Mouse (Mus musculus): ENCODE data around the gene Ccdc83. TPM values are rescaled to one million over a fixed set of nuclear protein-coding genes. Genes with fewer than 3 reads are reported as not detected.
"Not testable (repeated sequence)": the region's sequence is repeated elsewhere in the genome, so short reads cannot be mapped to it uniquely, and the experiment has no call there.

Gene Ccdc83
- polyA plus RNA-seq, 1 experiment from 2014 or later, result not detected

GRCm38 (mm10) chr7:90243643-90244042 is 21.9 kb downstream of the Ccdc83 start:
- H3K36me3 ChIP-seq, result no peaks in the 10 kb centered on the region
- 67% methylated on average over 5 of the region's 5 CpGs for WGBS
- no peaks in the 10 kb centered on the region for H3K4me1 ChIP-seq (replicated peaks)
- no peak overlapping the region for H3K4me3 ChIP-seq (replicated peaks)
- no peak overlapping the region for H3K27ac ChIP-seq
- no peaks in the 10 kb centered on the region for H3K27me3 ChIP-seq (replicated peaks)
- H3K4me2 ChIP-seq (replicated peaks), result no peak overlapping the region
- no peak overlapping the region for H3K9ac ChIP-seq
- no peaks in the 10 kb centered on the region for H3K9me3 ChIP-seq
- ATAC-seq, result no peak

GRCm38 (mm10) chr7:90243151-90243550 is 22.4 kb downstream of the Ccdc83 start:
- Histone ChIP-seq H3K4me3 (replicated peaks) (no peak overlapping the region), H3K27ac (no peak overlapping the region), H3K9me3 (no peaks in the 10 kb centered on the region), H3K27me3 (replicated peaks) (no peaks in the 10 kb centered on the region), H3K4me2 (replicated peaks) (no peak overlapping the region), H3K36me3 (no peaks in the 10 kb centered on the region), H3K9ac (no peak overlapping the region), H3K4me1 (replicated peaks) (no peaks in the 10 kb centered on the region)
- 81% methylated on average over 6 of the region's 6 CpGs for WGBS
- no peak for ATAC-seq

GRCm38 (mm10) chr7:90236289-90236905 is 29.2 kb downstream of the Ccdc83 start:
- Histone ChIP-seq H3K9ac (no peak overlapping the region), H3K4me2 (replicated peaks) (no peak overlapping the region), H3K27ac (no peak overlapping the region), H3K9me3 (no peaks in the 10 kb centered on the region), H3K27me3 (replicated peaks) (no peaks in the 10 kb centered on the region), H3K4me1 (replicated peaks) (no peaks in the 10 kb centered on the region), H3K4me3 (replicated peaks) (no peak overlapping the region), H3K36me3 (no peaks in the 10 kb centered on the region)
- 64% methylated on average over 4 of the region's 4 CpGs for WGBS
- ATAC-seq, result no peak

GRCm38 (mm10) chr7:90233921-90234320 is 31.7 kb downstream of the Ccdc83 start:
- Histone ChIP-seq H3K4me1 (replicated peaks) (no peaks in the 10 kb centered on the region), H3K4me3 (replicated peaks) (no peak overlapping the region), H3K4me2 (replicated peaks) (no peak overlapping the region), H3K27me3 (replicated peaks) (no peaks in the 10 kb centered on the region), H3K27ac (no peak overlapping the region), H3K36me3 (no peaks in the 10 kb centered on the region), H3K9me3 (no peaks in the 10 kb centered on the region), H3K9ac (no peak overlapping the region)
- ATAC-seq, result no peak
- WGBS, result 60% methylated on average over 4 of the region's 4 CpGs

GRCm38 (mm10) chr7:90231431-90231830 is 34.1 kb downstream of the Ccdc83 start:
- no peaks in the 10 kb centered on the region for H3K27me3 ChIP-seq (replicated peaks)
- H3K4me1 ChIP-seq (replicated peaks), result no peaks in the 10 kb centered on the region
- no peak overlapping the region for H3K9ac ChIP-seq
- 68% methylated on average over 9 of the region's 9 CpGs for WGBS
- no peaks in the 10 kb centered on the region for H3K36me3 ChIP-seq
- H3K9me3 ChIP-seq, result no peaks in the 10 kb centered on the region
- no peak overlapping the region for H3K4me2 ChIP-seq (replicated peaks)
- H3K27ac ChIP-seq, result no peak overlapping the region
- no peak for ATAC-seq
- H3K4me3 ChIP-seq (replicated peaks), result no peak overlapping the region

GRCm38 (mm10) chr7:90228884-90229283 is 36.7 kb downstream of the Ccdc83 start:
- not testable (repeated sequence) for H3K4me1 ChIP-seq (replicated peaks)

GRCm38 (mm10) chr7:90228075-90228474 is 37.5 kb downstream of the Ccdc83 start:
- no peak overlapping the region for H3K9ac ChIP-seq
- no peak for ATAC-seq
- H3K36me3 ChIP-seq, result no peaks in the 10 kb centered on the region
- no peak overlapping the region for H3K4me3 ChIP-seq (replicated peaks)
- 92% methylated on average over 4 of the region's 4 CpGs for WGBS
- H3K4me2 ChIP-seq (replicated peaks), result no peak overlapping the region
- no peak overlapping the region for H3K27ac ChIP-seq
- no peaks in the 10 kb centered on the region for H3K4me1 ChIP-seq (replicated peaks)
- no peaks in the 10 kb centered on the region for H3K27me3 ChIP-seq (replicated peaks)
- H3K9me3 ChIP-seq, result no peaks in the 10 kb centered on the region

More at GRCm38 (mm10) chr7:90228884-90229283, 36.7 kb downstream of the Ccdc83 start:
- H3K9ac ChIP-seq; H3K9me3 ChIP-seq; H3K27me3 ChIP-seq (replicated peaks); ATAC-seq; H3K4me3 ChIP-seq (replicated peaks); H3K4me2 ChIP-seq (replicated peaks); H3K27ac ChIP-seq; H3K36me3 ChIP-seq: not testable (repeated sequence)

GRCm38 (mm10) chr7:90221487-90221886 is 44.1 kb downstream of the Ccdc83 start:
- H3K4me1 ChIP-seq (replicated peaks), result no peaks in the 10 kb centered on the region
- H3K27me3 ChIP-seq (replicated peaks), result no peaks in the 10 kb centered on the region
- no peak overlapping the region for H3K4me3 ChIP-seq (replicated peaks)
- H3K27ac ChIP-seq, result no peak overlapping the region
- H3K9ac ChIP-seq, result no peak overlapping the region
- H3K36me3 ChIP-seq, result no peaks in the 10 kb centered on the region
- no peak for ATAC-seq
- no peaks in the 10 kb centered on the region for H3K9me3 ChIP-seq
- 83% methylated on average over 2 of the region's 2 CpGs for WGBS
- no peak overlapping the region for H3K4me2 ChIP-seq (replicated peaks)

- Histone ChIP-seq H3K9me3 (no peaks in the 10 kb centered on the region), H3K9ac (no peak overlapping the region), H3K36me3 (no peaks in the 10 kb centered on the region), H3K4me1 (replicated peaks) (no peaks in the 10 kb centered on the region), H3K27ac (no peak overlapping the region), H3K27me3 (replicated peaks) (no peaks in the 10 kb centered on the region), H3K4me2 (replicated peaks) (no peak overlapping the region), H3K4me3 (replicated peaks) (no peak overlapping the region)
- WGBS, result 62% methylated on average over 5 of the region's 5 CpGs
- ATAC-seq, result no peak
These were observed 47.5 kb downstream of the Ccdc83 start for GRCm38 (mm10) chr7:90218122-90218521.

- no peaks in the 10 kb centered on the region for H3K9me3 ChIP-seq
- 66% methylated on average over 8 of the region's 8 CpGs for WGBS
- no peaks in the 10 kb centered on the region for H3K36me3 ChIP-seq
- H3K4me3 ChIP-seq (replicated peaks), result no peak overlapping the region
- no peaks in the 10 kb centered on the region for H3K27me3 ChIP-seq (replicated peaks)
- H3K4me2 ChIP-seq (replicated peaks), result no peak overlapping the region
- no peaks in the 10 kb centered on the region for H3K4me1 ChIP-seq (replicated peaks)
- no peak overlapping the region for H3K27ac ChIP-seq
- no peak for ATAC-seq
- H3K9ac ChIP-seq, result no peak overlapping the region
These were observed 49.1 kb downstream of the Ccdc83 start for GRCm38 (mm10) chr7:90216511-90216910.

GRCm38 (mm10) chr7:90210947-90211346 is 54.6 kb downstream of the Ccdc83 start:
- Histone ChIP-seq H3K4me3 (replicated peaks) (no peak overlapping the region), H3K9me3 (no peaks in the 10 kb centered on the region), H3K4me1 (replicated peaks) (no peaks in the 10 kb centered on the region), H3K4me2 (replicated peaks) (no peak overlapping the region), H3K9ac (no peak overlapping the region), H3K27ac (no peak overlapping the region), H3K27me3 (replicated peaks) (no peaks in the 10 kb centered on the region), H3K36me3 (peaks cover 4% of the 10 kb centered on the region)
- ATAC-seq, result peak; percentile 25; the same call in 1 of the 2 replicates

GRCm38 (mm10) chr7:90210116-90210515 is 55.5 kb downstream of the Ccdc83 start:
- Histone ChIP-seq H3K27ac (no peak overlapping the region), H3K4me2 (replicated peaks) (no peak overlapping the region), H3K36me3 (peaks cover 4% of the 10 kb centered on the region), H3K9me3 (no peaks in the 10 kb centered on the region), H3K9ac (no peak overlapping the region), H3K27me3 (replicated peaks) (no peaks in the 10 kb centered on the region), H3K4me1 (replicated peaks) (no peaks in the 10 kb centered on the region), H3K4me3 (replicated peaks) (no peak overlapping the region)
- WGBS, result 90% methylated on average over 2 of the region's 2 CpGs
- ATAC-seq, result no peak

GRCm38 (mm10) chr7:90203914-90204313 is 61.7 kb downstream of the Ccdc83 start:
- H3K4me3 ChIP-seq (replicated peaks), result no peak overlapping the region
- no peaks in the 10 kb centered on the region for H3K9me3 ChIP-seq
- no peak overlapping the region for H3K4me2 ChIP-seq (replicated peaks)
- 86% methylated on average over 2 of the region's 2 CpGs for WGBS
- no peak overlapping the region for H3K9ac ChIP-seq
- no peaks in the 10 kb centered on the region for H3K4me1 ChIP-seq (replicated peaks)
- no peak overlapping the region for H3K27ac ChIP-seq
- peaks cover 2% of the 10 kb centered on the region for H3K36me3 ChIP-seq
- no peak for ATAC-seq
- H3K27me3 ChIP-seq (replicated peaks), result no peaks in the 10 kb centered on the region

Data from intestine, embryonic 15.5 days (tissue).